Comparison of ENCODE assay signal across 26 mouse cellular contexts in genomic region chr17:57134693-57135092, GRCm38 (mm10). TPM values are rescaled to one million over a fixed set of nuclear protein-coding genes. Genes with fewer than 3 reads are reported as not detected.
A peak's percentile ranks its signal among the peaks of the same experiment; 100 is the strongest.
DNase-seq lines count a peak whose midpoint lies in the region; ATAC-seq and TF ChIP-seq lines count a peak whose summit lies in the region.
"Had no signal": no experiment of that assay in that cellular context is flagged by ENCODE, and none has a peak within 500 bp of the region (broad histone marks: within the 10 kb centered on the region; RNA-seq: fewer than 3 reads in every experiment).

No protein-coding gene starts in this region.

- TF ChIP-seq RAD21 in MEL (IDR thresholded peaks at IDR 0.05; ENCODE audit: low read depth, low read length) = no peak

- H3K36me3 ChIP-seq in liver, embryonic 12.5 days = no peaks in the 10 kb centered on the region
- H3K36me3 ChIP-seq in MEL (ENCODE audit: control insufficient read depth in 1 of 2, insufficient read depth in 2 of 2, low read length in 2 of 2) = peaks cover 0 to 36% of the 10 kb centered on the region in 2 experiments; a peak in 2 of 4 replicates
- H3K36me3 ChIP-seq in liver, embryonic 14.5 days (replicated peaks; ENCODE audit: control insufficient read depth, insufficient read depth, low read depth) = no peaks in the 10 kb centered on the region
- H3K36me3 ChIP-seq: embryonic facial prominence, embryonic 10.5 days; embryonic facial prominence, embryonic 12.5 days; forebrain, embryonic 15.5 days; G1E had no signal

- H3K27me3 ChIP-seq in liver, embryonic 12.5 days (replicated peaks) = no peaks in the 10 kb centered on the region
- no peaks in the 10 kb centered on the region for H3K27me3 ChIP-seq in MEL (ENCODE audit: control insufficient read depth in 1 of 2, insufficient read depth in 2 of 2, low read length in 2 of 2)
- no peaks in the 10 kb centered on the region for H3K27me3 ChIP-seq in liver, embryonic 14.5 days (ENCODE audit: control insufficient read depth, insufficient read depth, low read length)
- H3K27me3 ChIP-seq: embryonic facial prominence, embryonic 12.5 days; forebrain, embryonic 13.5 days; forebrain, embryonic 15.5 days had no signal

- no peaks in the 10 kb centered on the region for H3K79me2 ChIP-seq in MEL (ENCODE audit: control insufficient read depth, insufficient read depth, low read length, poor library complexity)

- TF ChIP-seq POLR2A in MEL (IDR thresholded peaks at IDR 0.05; ENCODE audit: control insufficient read depth in 1 of 2, insufficient read depth in 1 of 2, low read depth in 1 of 2, low read length in 2 of 2, poor library complexity in 1 of 2) = no peak

- H3K4me1 ChIP-seq in liver, embryonic 12.5 days = peaks cover 38% of the 10 kb centered on the region
- H3K4me1 ChIP-seq in MEL (ENCODE audit: control insufficient read depth in 1 of 2, insufficient read depth in 2 of 2, low read length in 2 of 2) = peaks cover 25 to 41% of the 10 kb centered on the region in 2 experiments
- H3K4me1 ChIP-seq in liver, embryonic 14.5 days (replicated peaks; ENCODE audit: control insufficient read depth in 2 of 2, insufficient read depth in 2 of 2, low read length in 1 of 2) = peaks cover 0 to 22% of the 10 kb centered on the region in 2 experiments; a peak in 2 of 4 replicates
- H3K4me1 ChIP-seq: embryonic facial prominence, embryonic 10.5 days; embryonic facial prominence, embryonic 12.5 days; forebrain, embryonic 13.5 days; forebrain, embryonic 15.5 days had no signal

- H3K27ac ChIP-seq in liver, embryonic 12.5 days = no peak overlapping the region
- H3K27ac ChIP-seq in MEL (ENCODE audit: control insufficient read depth, low read depth, low read length) = peak overlapping the region; percentile 54
- no peak overlapping the region for H3K27ac ChIP-seq in liver, embryonic 14.5 days
- H3K27ac ChIP-seq: embryonic facial prominence, embryonic 10.5 days; embryonic facial prominence, embryonic 12.5 days; forebrain, embryonic 13.5 days; forebrain, embryonic 15.5 days had no signal

- TF ChIP-seq CTCF in MEL (IDR thresholded peaks at IDR 0.05 in 2 of 3, conservative IDR thresholded peaks at IDR 0.05 in 1 of 3; ENCODE audit: control insufficient read depth in 1 of 3, insufficient read depth in 1 of 3, low read depth in 2 of 3, low read length in 3 of 3, poor library complexity in 1 of 3, severe bottlenecking in 1 of 3) = no peak
- TF ChIP-seq CTCF in liver, embryonic 14.5 days (IDR thresholded peaks at IDR 0.05; ENCODE audit: low read depth) = no peak

- TF ChIP-seq EP300 in MEL (IDR thresholded peaks at IDR 0.05; ENCODE audit: low read depth in 1 of 2, low read length in 2 of 2) = peak; percentile 3 to 67; a peak in 3 of 4 replicates
- no peak for TF ChIP-seq EP300 in liver, embryonic 14.5 days (IDR thresholded peaks at IDR 0.05; ENCODE audit: low read depth)

- intact Hi-C loops in heart, postnatal 10 days (cut with DNase I) = no loop called here

- no peaks in the 10 kb centered on the region for H3K9me3 ChIP-seq in liver, embryonic 12.5 days (replicated peaks)
- H3K9me3 ChIP-seq in MEL (replicated peaks; ENCODE audit: insufficient read depth, low read length) = no peaks in the 10 kb centered on the region
- no peaks in the 10 kb centered on the region for H3K9me3 ChIP-seq in liver, embryonic 14.5 days (ENCODE audit: control insufficient read depth, low read length)
- H3K9me3 ChIP-seq: embryonic facial prominence, embryonic 10.5 days; embryonic facial prominence, embryonic 12.5 days; forebrain, embryonic 13.5 days; forebrain, embryonic 15.5 days; G1E had no signal

- ATAC-seq in liver, embryonic 12.5 days = peak; percentile 40; the same call in 1 of the 2 replicates
- peak; percentile 28; the same call in 1 of the 2 replicates for ATAC-seq in liver, embryonic 14.5 days (ENCODE audit: insufficient read depth)
- ATAC-seq: forebrain, embryonic 13.5 days; forebrain, embryonic 15.5 days; forebrain, postnatal 0 days had no signal

- WGBS in liver, embryonic 12.5 days (ENCODE audit: insufficient replicate concordance) = 42% methylated on average over 2 of the region's 2 CpGs
- 33% methylated on average over 2 of the region's 2 CpGs for WGBS in liver, embryonic 14.5 days (ENCODE audit: insufficient replicate concordance)

- H3K4me2 ChIP-seq in liver, embryonic 12.5 days = no peak overlapping the region
- H3K4me2 ChIP-seq in liver, embryonic 14.5 days (ENCODE audit: low read depth) = no peak overlapping the region
- H3K4me2 ChIP-seq: embryonic facial prominence, embryonic 12.5 days; forebrain, embryonic 13.5 days; forebrain, embryonic 15.5 days had no signal

- no peak overlapping the region for H3K4me3 ChIP-seq in liver, embryonic 12.5 days
- no peak overlapping the region for H3K4me3 ChIP-seq in MEL (ENCODE audit: control insufficient read depth in 1 of 2, insufficient read depth in 1 of 2, low read depth in 2 of 2, low read length in 2 of 2)
- H3K4me3 ChIP-seq in liver, embryonic 14.5 days (ENCODE audit: insufficient read depth in 1 of 2, low read depth in 2 of 2, low read length in 2 of 2) = no peak overlapping the region
- H3K4me3 ChIP-seq: embryonic facial prominence, embryonic 10.5 days; embryonic facial prominence, embryonic 12.5 days; forebrain, embryonic 13.5 days; forebrain, embryonic 15.5 days had no signal

- no peak overlapping the region for H3K9ac ChIP-seq in liver, embryonic 12.5 days
- H3K9ac ChIP-seq in MEL (ENCODE audit: control insufficient read depth, low read depth, low read length, poor library complexity, severe bottlenecking) = no peak overlapping the region
- no peak overlapping the region for H3K9ac ChIP-seq in liver, embryonic 14.5 days (replicated peaks)
- H3K9ac ChIP-seq: embryonic facial prominence, embryonic 12.5 days; forebrain, embryonic 13.5 days; forebrain, embryonic 15.5 days; forebrain, postnatal 0 days had no signal

- DNase-seq in liver (no peak), MEL (ENCODE audit: low read depth, low spot score) (peak; percentile 69)
- DNase-seq in liver, embryonic 14.5 days (ENCODE audit: low read depth in 3 of 3, low spot score in 3 of 3) = no peak
- DNase-seq in kidney, adult 8-10 months = no peak
- DNase-seq in heart, postnatal 10 days = no peak
- DNase-seq in cerebellum, adult 18-20 months = no peak
- DNase-seq: adrenal gland, adult 2 months; adrenal gland, postnatal 10 days; adrenal gland, postnatal 25 days; cerebellum, adult 11 months; cerebellum, adult 2 months; cerebellum, adult 9-10 months; cerebellum, postnatal 10 days; cerebellum, postnatal 25 days; forebrain, postnatal 0 days had no signal

TF ChIP-seq in MEL, 35 proteins besides CTCF, POLR2A, EP300 and RAD21 (continues in another document):
- TF ChIP-seq BHLHE40 (IDR thresholded peaks at IDR 0.05; ENCODE audit: borderline replicate concordance, low read depth, low read length) = 0 out of 2 replicates have a peak, but pooled peaks have one; percentile 35
- no peak for TF ChIP-seq NRF1 (IDR thresholded peaks at IDR 0.05; ENCODE audit: insufficient read depth, low read depth, low read length, poor library complexity, severe bottlenecking)
- 0 out of 2 replicates have a peak, but pooled peaks have one; percentile 32 for TF ChIP-seq ETS1 (IDR thresholded peaks at IDR 0.05; ENCODE audit: low read depth, low read length)
- 0 out of 2 replicates have a peak, but pooled peaks have one; percentile 37 for TF ChIP-seq MAX (IDR thresholded peaks at IDR 0.05; ENCODE audit: low read length)
- TF ChIP-seq TAL1 (IDR thresholded peaks at IDR 0.05; ENCODE audit: low read length) = peak; percentile 59

RNA-seq across cellular contexts. Expression of gene Cd70, which starts 14.9 kb away (rescaled TPM):
- not detected in 2 replicates for polyA plus RNA-seq in liver, embryonic 12.5 days (2016; fragmentation: Nextera tagmentation; extraction: Ambion mirVana)
- not detected in 2 replicates for total RNA-seq in MEL (2012; rRNA removed)
- not detected for polyA plus RNA-seq in MEL (2012; ENCODE audit: insufficient read depth in 1 of 2, insufficient read length in 2 of 2, low read depth in 1 of 2, low replicate concordance in 2 of 2, missing spikeins in 1 of 2)
- not detected in 2 replicates for polyA plus RNA-seq in liver, embryonic 14.5 days (2012; rRNA removed)
- not detected in 2 replicates for polyA plus RNA-seq in liver, embryonic 14.5 days (2014; fragmentation: Nextera tagmentation; extraction: Ambion mirVana)
- total RNA-seq in heart, postnatal 10 days (2021) = not detected
- total RNA-seq: adrenal gland, adult 2 months; adrenal gland, postnatal 10 days; adrenal gland, postnatal 25 days; adrenal gland, postnatal 4 days; forebrain, postnatal 0 days; G1E had no signal
- polyA plus RNA-seq: adrenal gland, adult 2 months; C2C12; embryonic facial prominence, embryonic 10.5 days; embryonic facial prominence, embryonic 14.5 days; forebrain, embryonic 11.5 days; forebrain, embryonic 13.5 days; G1E had no signal

RNA-seq across cellular contexts. Expression of gene Tnfsf9, which starts 29.6 kb away (rescaled TPM):
- polyA plus RNA-seq in liver, embryonic 12.5 days (2016; fragmentation: Nextera tagmentation; extraction: Ambion mirVana) = 2.3 and 2.4 TPM in 2 replicates
- 2.0 and 2.5 TPM in 2 replicates for total RNA-seq in MEL (2012; rRNA removed)
- 1 to 10 TPM in 1 of 2 experiments, not detected in 1; 3.4 TPM for polyA plus RNA-seq in MEL (2012; ENCODE audit: insufficient read depth in 1 of 2, insufficient read length in 2 of 2, low read depth in 1 of 2, low replicate concordance in 2 of 2, missing spikeins in 1 of 2)
- polyA plus RNA-seq in liver, embryonic 14.5 days (2012; rRNA removed) = 0.46 and 0.50 TPM in 2 replicates
- polyA plus RNA-seq in liver, embryonic 14.5 days (2014; fragmentation: Nextera tagmentation; extraction: Ambion mirVana) = 0.22 and 0.49 TPM in 2 replicates
- under 1 TPM; 0.67 to 0.79 TPM for total RNA-seq in heart, postnatal 10 days (2021)

RNA-seq across cellular contexts. Expression of gene Tubb4a, which starts 47.1 kb away (rescaled TPM):
- polyA plus RNA-seq in liver, embryonic 12.5 days (2016; fragmentation: Nextera tagmentation; extraction: Ambion mirVana) = 1.1 and 1.4 TPM in 2 replicates
- 0.35 and 0.62 TPM in 2 replicates for total RNA-seq in MEL (2012; rRNA removed)
- polyA plus RNA-seq in MEL (2012; ENCODE audit: insufficient read depth in 1 of 2, insufficient read length in 2 of 2, low read depth in 1 of 2, low replicate concordance in 2 of 2, missing spikeins in 1 of 2) = 1 to 10 TPM in 1 of 2 experiments, not detected in 1; 6.4 TPM
- polyA plus RNA-seq in liver, embryonic 14.5 days (2012; rRNA removed) = 0.22 and 0.34 TPM in 2 replicates
- polyA plus RNA-seq in liver, embryonic 14.5 days (2014; fragmentation: Nextera tagmentation; extraction: Ambion mirVana) = 0.14 and 0.28 TPM in 2 replicates
- total RNA-seq in heart, postnatal 10 days (2021) = 1 to 10 TPM; 7.0 to 7.4 TPM

RNA-seq across cellular contexts. Expression of gene Dennd1c, which starts 56.4 kb away (rescaled TPM):
- polyA plus RNA-seq in liver, embryonic 12.5 days (2016; fragmentation: Nextera tagmentation; extraction: Ambion mirVana) = 1.8 and 2.2 TPM in 2 replicates
- 3.2 and 3.8 TPM in 2 replicates for total RNA-seq in MEL (2012; rRNA removed)
- 10 to 100 TPM in 1 of 2 experiments, not detected in 1; 20.7 TPM for polyA plus RNA-seq in MEL (2012; ENCODE audit: insufficient read depth in 1 of 2, insufficient read length in 2 of 2, low read depth in 1 of 2, low replicate concordance in 2 of 2, missing spikeins in 1 of 2)
- polyA plus RNA-seq in liver, embryonic 14.5 days (2012; rRNA removed) = 1.5 and 2.8 TPM in 2 replicates
- 0.78 and 0.89 TPM in 2 replicates for polyA plus RNA-seq in liver, embryonic 14.5 days (2014; fragmentation: Nextera tagmentation; extraction: Ambion mirVana)
- total RNA-seq in heart, postnatal 10 days (2021) = 1 to 10 TPM; 1.3 to 2.3 TPM
- polyA plus RNA-seq: C2C12 had no signal

RNA-seq across cellular contexts. Expression of gene Tnfsf14, which starts 59.3 kb away (rescaled TPM):
- 1.6 and 1.7 TPM in 2 replicates for polyA plus RNA-seq in liver, embryonic 12.5 days (2016; fragmentation: Nextera tagmentation; extraction: Ambion mirVana)
- total RNA-seq in MEL (2012; rRNA removed) = not detected in 2 replicates
- not detected for polyA plus RNA-seq in MEL (2012; ENCODE audit: insufficient read depth in 1 of 2, insufficient read length in 2 of 2, low read depth in 1 of 2, low replicate concordance in 2 of 2, missing spikeins in 1 of 2)
- 1.5 and 1.9 TPM in 2 replicates for polyA plus RNA-seq in liver, embryonic 14.5 days (2012; rRNA removed)
- polyA plus RNA-seq in liver, embryonic 14.5 days (2014; fragmentation: Nextera tagmentation; extraction: Ambion mirVana) = 0.51 and 0.75 TPM in 2 replicates
- not detected for total RNA-seq in heart, postnatal 10 days (2021)
- total RNA-seq: adrenal gland, postnatal 25 days; forebrain, postnatal 0 days had no signal
- polyA plus RNA-seq: C2C12; cerebellum, adult 2 months; cortical plate, adult 2 months; embryonic facial prominence, embryonic 10.5 days; forebrain, embryonic 13.5 days; forebrain, embryonic 15.5 days; forebrain, postnatal 0 days had no signal
